Mouse (Mus musculus) gastrocnemius, postnatal 4 days (tissue): ENCODE data around the gene Sfrp2. TPM values are rescaled to one million over a fixed set of nuclear protein-coding genes. Genes with fewer than 3 reads are reported as not detected.

Experiments
- total RNA-seq, 2 experiments: library from RNA; stranded (reverse); gene quantifications; 2 replicates each; pipeline ENCODE4 v1.2.3; 2021

The Sfrp2 gene
- total RNA-seq, 2 experiments from 2014 or later = 36.2 to 38.2 TPM

Other genes with a start within 250 kb of the Sfrp2 start
- 1 to 10 TPM; 3.6 to 3.8 TPM for gene Tlr2, start 75.4 kb downstream of the Sfrp2 start, total RNA-seq